Mouse (Mus musculus): Measurements from ENCODE around the gene Hadha. TPM values are rescaled to one million over a fixed set of nuclear protein-coding genes. Genes with fewer than 3 reads are reported as not detected.

The Hadha gene
- polyA plus RNA-seq, 1 experiment from 2014 or later, result 65.8 TPM

DNA sequence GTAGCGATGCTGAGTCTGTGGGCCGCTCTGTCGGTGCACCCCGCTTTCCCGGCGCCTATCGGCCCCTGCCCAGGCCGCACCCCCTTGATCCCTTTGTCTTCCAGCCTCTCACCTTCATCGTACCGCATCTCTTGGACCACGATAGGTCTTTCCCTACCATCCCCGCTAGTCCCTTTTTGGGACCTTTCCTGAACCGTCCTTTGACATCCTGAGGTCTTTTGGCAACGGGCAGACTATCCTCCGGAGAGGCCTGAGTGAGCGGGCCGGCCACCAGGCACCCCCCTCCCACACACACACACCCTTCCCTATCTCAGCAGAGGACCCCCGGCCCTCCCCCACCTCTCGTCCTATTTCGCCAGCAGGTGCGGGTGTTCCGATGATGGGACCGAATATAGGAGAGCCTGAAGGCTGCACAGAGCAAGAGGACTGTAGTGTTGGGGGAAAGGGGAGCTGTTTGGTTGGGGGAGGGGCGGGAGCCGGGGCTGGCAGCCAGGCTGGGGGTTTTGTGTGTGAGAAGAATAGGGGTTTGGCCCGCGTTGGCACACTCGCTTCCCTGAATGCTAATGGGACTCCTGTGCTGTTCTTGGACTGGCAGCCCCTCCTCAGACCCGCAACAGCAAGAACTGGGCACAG, 49.2 kb downstream of the Hadha start, which contains the start of gene 3110082J24Rik:
Gene 3110082J24Rik (minus strand): TSS at position 419 of the 633 bp plus-strand sequence.
- DNase-seq (ENCODE audit: low spot score) (peak; percentile 89), ATAC-seq (peak; percentile 76)
- peak within 1 kb of the TSS; percentile 96 for H3K4me2 ChIP-seq (ENCODE audit: low read length)
- peaks cover 33% of the 10 kb centered on the region for H3K4me1 ChIP-seq (ENCODE audit: control insufficient read depth, insufficient read depth, low read length)
- WGBS, result under 1% methylated on average over 29 of the region's 29 CpGs
- H3K27me3 ChIP-seq (replicated peaks; ENCODE audit: control insufficient read depth, insufficient read depth, low read length), result no peaks in the 10 kb centered on the region
- peaks cover 13% of the 10 kb centered on the region; the same call in 1 of the 2 replicates for H3K36me3 ChIP-seq (ENCODE audit: control insufficient read depth, insufficient read depth, low read length)
- H3K27ac ChIP-seq (ENCODE audit: low read depth, low read length), result peak within 1 kb of the TSS; percentile 84
- H3K9ac ChIP-seq (ENCODE audit: low read length), result peak within 1 kb of the TSS; percentile 84
- H3K4me3 ChIP-seq (ENCODE audit: low read depth, low read length), result peak within 1 kb of the TSS; percentile 70
- H3K9me3 ChIP-seq (replicated peaks; ENCODE audit: control insufficient read depth, low read length), result no peaks in the 10 kb centered on the region

DNA sequence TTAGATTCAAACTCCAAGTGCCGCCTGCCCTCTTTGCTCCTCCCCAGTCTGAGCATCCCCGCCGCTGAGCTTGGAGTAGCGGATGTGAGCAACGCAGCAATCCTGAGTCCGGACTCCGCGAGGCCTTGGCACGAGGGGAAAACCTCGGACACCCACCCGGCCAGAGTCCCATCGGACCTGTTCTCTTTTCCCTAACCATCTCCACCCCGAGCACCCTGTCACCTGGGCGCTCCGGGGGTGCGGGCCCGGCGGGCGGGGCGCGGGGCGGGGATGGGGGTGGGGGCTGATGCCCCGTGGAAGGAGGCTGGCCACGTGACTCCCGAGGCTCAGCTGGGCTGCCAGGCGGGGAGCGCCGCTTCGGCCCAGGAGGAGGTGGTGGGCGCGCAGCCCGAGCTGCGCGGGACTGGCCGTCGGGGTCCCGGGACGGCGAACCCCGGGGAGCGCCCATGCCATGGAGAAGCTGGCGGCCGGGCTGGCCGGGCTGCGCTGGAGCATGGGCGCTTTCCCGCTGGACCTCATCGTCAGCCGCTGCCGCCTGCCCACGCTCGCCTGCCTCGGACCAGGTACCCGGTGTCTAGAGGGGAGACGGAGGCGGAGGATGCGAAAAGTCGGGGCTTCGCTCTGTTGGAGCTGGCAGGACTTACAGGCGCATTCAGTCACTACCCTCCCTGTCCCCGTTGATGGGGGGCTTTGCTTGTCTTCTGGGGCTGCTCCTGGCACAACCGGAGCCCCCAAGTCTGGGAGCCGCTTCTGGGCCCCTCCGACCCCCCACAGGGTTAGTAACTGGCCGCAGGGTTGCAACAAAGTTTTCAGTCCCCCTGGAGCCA, 49.9 kb downstream of the Hadha start, which contains the start of gene Garem2:
Gene Garem2 (plus strand): TSS at position 321 of the 827 bp plus-strand sequence.
- Histone ChIP-seq H3K9me3 (replicated peaks; ENCODE audit: control insufficient read depth, low read length) (no peaks in the 10 kb centered on the region), H3K4me3 (ENCODE audit: low read depth, low read length) (peak within 1 kb of the TSS; percentile 70), H3K9ac (ENCODE audit: low read length) (peak within 1 kb of the TSS; percentile 84), H3K27me3 (replicated peaks; ENCODE audit: control insufficient read depth, insufficient read depth, low read length) (no peaks in the 10 kb centered on the region), H3K4me2 (ENCODE audit: low read length) (peak within 1 kb of the TSS; percentile 96), H3K4me1 (ENCODE audit: control insufficient read depth, insufficient read depth, low read length) (peaks cover 25% of the 10 kb centered on the region), H3K36me3 (ENCODE audit: control insufficient read depth, insufficient read depth, low read length) (peaks cover 10% of the 10 kb centered on the region; the same call in 1 of the 2 replicates), H3K27ac (ENCODE audit: low read depth, low read length) (peak within 1 kb of the TSS; percentile 84)
- ATAC-seq (peak; percentile 56), DNase-seq (ENCODE audit: low spot score) (peak; percentile 75)
- WGBS, result 1% methylated on average over 55 of the region's 65 CpGs

DNA sequence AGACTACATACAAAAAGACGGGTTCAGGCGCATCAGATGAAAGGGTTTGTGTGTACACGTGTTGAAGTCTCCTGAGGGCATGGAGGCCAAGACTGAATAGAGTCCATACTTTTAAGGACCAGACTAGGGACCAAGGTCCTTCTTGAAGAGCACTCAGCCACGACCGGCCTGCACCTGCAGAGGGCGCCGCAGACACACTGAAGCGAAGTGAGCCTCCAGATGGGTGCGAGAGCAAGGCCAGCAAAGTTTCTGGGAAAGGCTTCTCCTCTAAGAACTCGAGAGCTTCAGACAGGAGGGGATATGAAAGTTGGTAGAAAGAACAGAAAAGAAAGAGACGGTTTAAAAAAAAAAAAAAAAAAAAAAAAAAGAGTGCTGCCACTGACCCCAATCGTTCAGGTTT, 50.6 kb downstream of the Hadha start:
- Histone ChIP-seq H3K27me3 (replicated peaks; ENCODE audit: control insufficient read depth, insufficient read depth, low read length) (no peaks in the 10 kb centered on the region), H3K9ac (ENCODE audit: low read length) (no peak overlapping the region; the same call in 1 of the 2 replicates), H3K4me3 (ENCODE audit: low read depth, low read length) (peak overlapping the region; percentile 70), H3K4me2 (ENCODE audit: low read length) (peak overlapping the region; percentile 96), H3K27ac (ENCODE audit: low read depth, low read length) (no peak overlapping the region), H3K9me3 (replicated peaks; ENCODE audit: control insufficient read depth, low read length) (no peaks in the 10 kb centered on the region), H3K36me3 (ENCODE audit: control insufficient read depth, insufficient read depth, low read length) (0 out of 2 replicates have a peak, but pooled peaks cover 4% of the 10 kb centered on the region), H3K4me1 (ENCODE audit: control insufficient read depth, insufficient read depth, low read length) (peaks cover 20% of the 10 kb centered on the region)
- DNase-seq (ENCODE audit: low spot score) (peak; percentile 85), ATAC-seq (0 out of 2 replicates have a peak, but pooled peaks have one; percentile 11)
- 1% methylated on average over 12 of the region's 12 CpGs for WGBS

DNA sequence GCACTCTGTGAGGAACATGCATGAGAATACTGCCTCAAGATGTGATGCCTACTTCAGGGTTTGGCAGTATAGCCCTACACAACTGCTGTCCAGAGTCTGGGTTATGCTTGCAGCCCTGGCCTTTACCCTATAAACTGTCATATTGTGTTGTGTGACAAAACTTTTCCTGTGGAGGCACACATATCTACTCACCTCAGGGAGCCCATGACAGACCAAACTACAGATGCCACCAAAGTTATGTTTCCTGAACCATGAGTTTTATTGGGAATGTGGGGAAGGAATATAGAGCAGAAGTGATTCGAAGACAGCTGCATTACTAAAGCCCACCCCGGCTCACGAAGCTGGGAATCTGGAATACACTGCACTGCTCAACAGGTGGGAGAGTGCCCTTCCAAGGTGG, 51.6 kb downstream of the Hadha start:
- Histone ChIP-seq H3K4me1 (ENCODE audit: control insufficient read depth, insufficient read depth, low read length) (peaks cover 20% of the 10 kb centered on the region), H3K9me3 (replicated peaks; ENCODE audit: control insufficient read depth, low read length) (no peaks in the 10 kb centered on the region), H3K36me3 (ENCODE audit: control insufficient read depth, insufficient read depth, low read length) (no peaks in the 10 kb centered on the region), H3K4me3 (ENCODE audit: low read depth, low read length) (no peak overlapping the region), H3K27ac (ENCODE audit: low read depth, low read length) (no peak overlapping the region), H3K27me3 (replicated peaks; ENCODE audit: control insufficient read depth, insufficient read depth, low read length) (no peaks in the 10 kb centered on the region), H3K9ac (ENCODE audit: low read length) (no peak overlapping the region), H3K4me2 (ENCODE audit: low read length) (no peak overlapping the region)
- ATAC-seq (no peak), DNase-seq (ENCODE audit: low spot score) (no peak)
- WGBS, result 86% methylated on average over 3 of the region's 3 CpGs

DNA sequence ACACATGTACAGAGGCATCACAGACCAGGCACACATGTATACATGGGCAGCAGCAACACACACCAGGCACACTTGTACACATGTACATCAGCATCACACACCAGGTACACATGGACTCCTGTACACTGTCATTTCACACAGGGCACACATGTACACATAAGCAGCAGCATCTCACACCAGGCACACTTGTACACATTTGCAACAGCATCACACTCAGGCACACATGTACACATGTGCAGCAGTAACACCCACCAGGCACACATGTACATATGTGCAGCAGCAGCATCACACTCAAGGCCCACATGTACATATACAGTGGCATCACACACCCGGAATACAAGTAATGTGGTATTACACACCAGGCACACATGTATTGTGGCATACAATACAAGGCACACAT, 56.7 kb downstream of the Hadha start:
- Histone ChIP-seq H3K4me1 (ENCODE audit: control insufficient read depth, insufficient read depth, low read length) (no peaks in the 10 kb centered on the region), H3K36me3 (ENCODE audit: control insufficient read depth, insufficient read depth, low read length) (no peaks in the 10 kb centered on the region), H3K27ac (ENCODE audit: low read depth, low read length) (no peak overlapping the region), H3K9me3 (replicated peaks; ENCODE audit: control insufficient read depth, low read length) (no peaks in the 10 kb centered on the region), H3K4me2 (ENCODE audit: low read length) (no peak overlapping the region), H3K4me3 (ENCODE audit: low read depth, low read length) (no peak overlapping the region), H3K9ac (ENCODE audit: low read length) (no peak overlapping the region), H3K27me3 (replicated peaks; ENCODE audit: control insufficient read depth, insufficient read depth, low read length) (no peaks in the 10 kb centered on the region)
- no peak for DNase-seq (ENCODE audit: low spot score)
- 96% methylated on average over 1 of the region's 1 CpGs for WGBS
- ATAC-seq, result no peak

DNA sequence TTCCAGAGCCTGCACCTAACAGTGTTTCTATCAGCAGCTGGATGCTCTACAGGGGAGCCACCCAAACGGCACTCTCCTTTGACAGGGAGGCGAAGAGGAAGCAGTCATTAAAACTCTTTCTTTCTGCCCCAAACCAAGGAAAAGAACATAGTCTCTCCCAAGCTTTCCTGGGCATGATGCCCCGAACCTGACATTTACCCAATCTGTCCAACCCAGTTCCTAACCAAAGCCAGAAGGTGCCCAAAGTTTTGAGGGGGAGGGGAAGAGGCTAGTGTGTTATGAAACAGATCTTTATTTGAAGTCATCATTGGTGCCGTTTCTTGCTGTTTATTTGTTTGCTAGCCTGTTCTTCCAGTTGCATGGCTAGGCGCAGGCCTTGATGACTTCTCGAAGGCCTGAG, 59.2 kb downstream of the Hadha start:
- DNase-seq (ENCODE audit: low spot score) (no peak), ATAC-seq (no peak)
- Histone ChIP-seq H3K27ac (ENCODE audit: low read depth, low read length) (no peak overlapping the region), H3K27me3 (replicated peaks; ENCODE audit: control insufficient read depth, insufficient read depth, low read length) (no peaks in the 10 kb centered on the region), H3K9ac (ENCODE audit: low read length) (no peak overlapping the region), H3K9me3 (replicated peaks; ENCODE audit: control insufficient read depth, low read length) (no peaks in the 10 kb centered on the region), H3K4me3 (ENCODE audit: low read depth, low read length) (no peak overlapping the region), H3K4me1 (ENCODE audit: control insufficient read depth, insufficient read depth, low read length) (no peaks in the 10 kb centered on the region), H3K36me3 (ENCODE audit: control insufficient read depth, insufficient read depth, low read length) (no peaks in the 10 kb centered on the region), H3K4me2 (ENCODE audit: low read length) (no peak overlapping the region)
- WGBS, result 79% methylated on average over 6 of the region's 6 CpGs

DNA sequence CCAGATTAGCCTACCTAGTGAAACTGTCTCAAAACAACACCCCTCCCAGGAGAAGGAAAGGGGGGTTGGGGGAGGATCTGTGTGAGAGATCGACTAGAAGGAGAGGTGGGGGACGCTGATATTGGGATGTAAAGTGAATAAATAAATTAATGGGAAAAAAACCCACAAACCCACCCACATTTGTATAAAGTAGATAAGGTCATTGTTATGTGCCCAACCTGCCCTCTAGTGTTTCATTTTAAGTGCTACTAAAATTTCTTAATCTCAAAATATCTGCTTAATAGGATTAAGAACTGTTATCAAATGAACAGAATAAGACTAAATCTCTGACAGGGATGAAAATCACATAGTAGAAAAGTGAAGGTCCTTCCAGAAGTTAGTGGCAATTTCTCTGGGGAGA, 60.6 kb downstream of the Hadha start:
- ATAC-seq (no peak), DNase-seq (ENCODE audit: low spot score) (no peak)
- Histone ChIP-seq H3K9me3 (replicated peaks; ENCODE audit: control insufficient read depth, low read length) (no peaks in the 10 kb centered on the region), H3K4me2 (ENCODE audit: low read length) (no peak overlapping the region), H3K4me1 (ENCODE audit: control insufficient read depth, insufficient read depth, low read length) (no peaks in the 10 kb centered on the region), H3K9ac (ENCODE audit: low read length) (no peak overlapping the region), H3K27me3 (replicated peaks; ENCODE audit: control insufficient read depth, insufficient read depth, low read length) (no peaks in the 10 kb centered on the region), H3K27ac (ENCODE audit: low read depth, low read length) (no peak overlapping the region), H3K4me3 (ENCODE audit: low read depth, low read length) (no peak overlapping the region), H3K36me3 (ENCODE audit: control insufficient read depth, insufficient read depth, low read length) (no peaks in the 10 kb centered on the region)
- WGBS, result 41% methylated on average over 2 of the region's 2 CpGs

DNA sequence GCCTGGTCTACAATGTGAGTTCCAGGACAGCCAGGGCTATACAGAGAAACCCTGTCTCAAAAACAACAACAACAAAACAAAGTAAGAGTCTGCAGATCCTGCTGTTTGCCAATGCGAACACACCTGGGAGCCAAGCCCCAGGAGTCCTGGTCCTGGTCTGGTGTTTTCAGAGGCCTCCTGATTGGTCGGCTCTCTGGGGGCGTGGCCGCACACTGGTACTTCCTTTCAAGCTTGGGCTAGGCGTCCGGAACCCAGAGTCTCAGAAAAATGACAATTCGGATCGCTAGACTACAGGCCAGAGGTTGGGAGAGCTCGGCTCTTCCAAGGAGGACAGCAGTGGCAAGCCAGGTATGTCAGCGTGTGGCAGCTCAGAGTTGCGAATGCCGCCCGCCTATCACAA, 62.3 kb downstream of the Hadha start:
- no peak overlapping the region for H3K4me2 ChIP-seq (ENCODE audit: low read length)
- DNase-seq (ENCODE audit: low spot score) (no peak), ATAC-seq (no peak)
- no peaks in the 10 kb centered on the region for H3K27me3 ChIP-seq (replicated peaks; ENCODE audit: control insufficient read depth, insufficient read depth, low read length)
- WGBS, result 61% methylated on average over 13 of the region's 13 CpGs
- no peaks in the 10 kb centered on the region for H3K36me3 ChIP-seq (ENCODE audit: control insufficient read depth, insufficient read depth, low read length)
- H3K9ac ChIP-seq (ENCODE audit: low read length), result no peak overlapping the region
- no peaks in the 10 kb centered on the region for H3K4me1 ChIP-seq (ENCODE audit: control insufficient read depth, insufficient read depth, low read length)
- no peak overlapping the region for H3K27ac ChIP-seq (ENCODE audit: low read depth, low read length)
- no peak overlapping the region for H3K4me3 ChIP-seq (ENCODE audit: low read depth, low read length)
- H3K9me3 ChIP-seq (replicated peaks; ENCODE audit: control insufficient read depth, low read length), result no peaks in the 10 kb centered on the region
